8 mouse cellular contexts compared by ENCODE assay signal in genomic region chr15:82856652-82857378, GRCm38 (mm10).
DNase-seq lines count a peak whose midpoint lies in the region; ATAC-seq and TF ChIP-seq lines count a peak whose summit lies in the region.
"Had no signal": no experiment of that assay in that cellular context is flagged by ENCODE, and none has a peak within 500 bp of the region (broad histone marks: within the 10 kb centered on the region; RNA-seq: fewer than 3 reads in every experiment).

No protein-coding gene starts in this region.

- H3K4me1 ChIP-seq in forebrain, postnatal 0 days (ENCODE audit: insufficient read depth): no peaks in the 10 kb centered on the region

- no peaks in the 10 kb centered on the region for H3K9me3 ChIP-seq in forebrain, postnatal 0 days (ENCODE audit: low read length)

- TF ChIP-seq CTCF in forebrain, postnatal 0 days (IDR thresholded peaks at IDR 0.05; ENCODE audit: low read depth): no peak

- H3K9ac ChIP-seq in forebrain, postnatal 0 days: no peak overlapping the region

- no peak overlapping the region for H3K4me2 ChIP-seq in forebrain, postnatal 0 days (ENCODE audit: low read depth)

- DNase-seq in NIH3T3 (ENCODE audit: low read depth): peak; percentile 55
- DNase-seq in adipocyte (ENCODE audit: low spot score): peak; percentile 31
- DNase-seq in forebrain, postnatal 0 days: peak; percentile 29
- DNase-seq in kidney, postnatal 36 days: peak; percentile 6 to 16
- DNase-seq in testis, postnatal 14 days (ENCODE audit: low spot score): peak; percentile 39
- DNase-seq in layer of hippocampus, adult 11-12 months (ENCODE audit: low spot score): no peak
- DNase-seq in layer of hippocampus, postnatal 25 days (ENCODE audit: extremely low spot score in 1 of 2, low spot score in 1 of 2): no peak

- no peak overlapping the region for H3K4me3 ChIP-seq in forebrain, postnatal 0 days (ENCODE audit: low read depth, low read length)
- H3K4me3 ChIP-seq: myocyte had no signal

- peak overlapping the region; percentile 57 for H3K27ac ChIP-seq in forebrain, postnatal 0 days (ENCODE audit: low read depth, low read length)

- peaks cover 42% of the 10 kb centered on the region for H3K36me3 ChIP-seq in forebrain, postnatal 0 days (ENCODE audit: insufficient read depth)

- peak; percentile 43 for ATAC-seq in forebrain, postnatal 0 days

- no peaks in the 10 kb centered on the region for H3K27me3 ChIP-seq in forebrain, postnatal 0 days (ENCODE audit: insufficient read depth, low read length)

- 27% methylated on average over 11 of the region's 11 CpGs for WGBS in forebrain, postnatal 0 days

Comparison
In these comparisons a context has a peak if more than half of its experiments do, and no peak if none do; other contexts are left out.
1. DNase-seq: peak in NIH3T3 (single experiment), adipocyte (single experiment), forebrain, postnatal 0 days (single experiment), kidney, postnatal 36 days (2 of 2) and testis, postnatal 14 days (single experiment); none in layer of hippocampus, adult 11-12 months (single experiment) and layer of hippocampus, postnatal 25 days (0 of 2).